Mouse (Mus musculus): ENCODE results near the gene Cacnb2.

Cacnb2 gene

GRCm38 (mm10) chr2:14873116-14873515 is 270.2 kb downstream of the Cacnb2 start:
- Histone ChIP-seq H3K4me3 (replicated peaks; ENCODE audit: low read length) (no peak overlapping the region), H3K27me3 (ENCODE audit: insufficient read depth, low read length) (no peaks in the 10 kb centered on the region; the same call in 1 of the 2 replicates), H3K9me3 (ENCODE audit: low read length) (no peaks in the 10 kb centered on the region), H3K36me3 (ENCODE audit: insufficient read depth, low read length) (no peaks in the 10 kb centered on the region), H3K4me1 (replicated peaks; ENCODE audit: low read depth, low read length) (peaks cover 12% of the 10 kb centered on the region)
- no peak for TF ChIP-seq POU5F1 (IDR thresholded peaks at IDR 0.05; ENCODE audit: borderline replicate concordance, low read length)
- TF ChIP-seq NANOG (IDR thresholded peaks at IDR 0.05; ENCODE audit: borderline replicate concordance, low read length): no peak
- no peak for TF ChIP-seq CTCF (conservative IDR thresholded peaks at IDR 0.05; ENCODE audit: low read length)

- Histone ChIP-seq H3K9me3 (ENCODE audit: low read length) (no peaks in the 10 kb centered on the region), H3K36me3 (ENCODE audit: insufficient read depth, low read length) (no peaks in the 10 kb centered on the region), H3K4me1 (replicated peaks; ENCODE audit: low read depth, low read length) (peaks cover 12% of the 10 kb centered on the region), H3K4me3 (replicated peaks; ENCODE audit: low read length) (no peak overlapping the region), H3K27me3 (ENCODE audit: insufficient read depth, low read length) (no peaks in the 10 kb centered on the region; the same call in 1 of the 2 replicates)
- TF ChIP-seq NANOG (IDR thresholded peaks at IDR 0.05; ENCODE audit: borderline replicate concordance, low read length) (no peak), CTCF (conservative IDR thresholded peaks at IDR 0.05; ENCODE audit: low read length) (no peak), POU5F1 (IDR thresholded peaks at IDR 0.05; ENCODE audit: borderline replicate concordance, low read length) (no peak)
These were observed 270.9 kb downstream of the Cacnb2 start for GRCm38 (mm10) chr2:14873701-14874181.

- Histone ChIP-seq H3K36me3 (ENCODE audit: insufficient read depth, low read length) (no peaks in the 10 kb centered on the region), H3K9me3 (ENCODE audit: low read length) (no peaks in the 10 kb centered on the region), H3K27me3 (ENCODE audit: insufficient read depth, low read length) (no peaks in the 10 kb centered on the region; the same call in 1 of the 2 replicates), H3K4me1 (replicated peaks; ENCODE audit: low read depth, low read length) (peaks cover 12% of the 10 kb centered on the region), H3K4me3 (replicated peaks; ENCODE audit: low read length) (no peak overlapping the region)
- TF ChIP-seq POU5F1 (IDR thresholded peaks at IDR 0.05; ENCODE audit: borderline replicate concordance, low read length) (no peak), CTCF (conservative IDR thresholded peaks at IDR 0.05; ENCODE audit: low read length) (no peak), NANOG (IDR thresholded peaks at IDR 0.05; ENCODE audit: borderline replicate concordance, low read length) (no peak)
These were observed 271.6 kb downstream of the Cacnb2 start for GRCm38 (mm10) chr2:14874281-14875037.

GRCm38 (mm10) chr2:14875121-14875520 is 272.2 kb downstream of the Cacnb2 start:
- Histone ChIP-seq H3K4me1 (replicated peaks; ENCODE audit: low read depth, low read length) (peaks cover 12% of the 10 kb centered on the region), H3K9me3 (ENCODE audit: low read length) (no peaks in the 10 kb centered on the region), H3K4me3 (replicated peaks; ENCODE audit: low read length) (no peak overlapping the region), H3K36me3 (ENCODE audit: insufficient read depth, low read length) (no peaks in the 10 kb centered on the region), H3K27me3 (ENCODE audit: insufficient read depth, low read length) (no peaks in the 10 kb centered on the region; the same call in 1 of the 2 replicates)
- TF ChIP-seq CTCF (conservative IDR thresholded peaks at IDR 0.05; ENCODE audit: low read length) (no peak), NANOG (IDR thresholded peaks at IDR 0.05; ENCODE audit: borderline replicate concordance, low read length) (no peak), POU5F1 (IDR thresholded peaks at IDR 0.05; ENCODE audit: borderline replicate concordance, low read length) (no peak)

- Histone ChIP-seq H3K9me3 (ENCODE audit: low read length) (no peaks in the 10 kb centered on the region), H3K4me3 (replicated peaks; ENCODE audit: low read length) (no peak overlapping the region), H3K27me3 (ENCODE audit: insufficient read depth, low read length) (no peaks in the 10 kb centered on the region; the same call in 1 of the 2 replicates), H3K4me1 (replicated peaks; ENCODE audit: low read depth, low read length) (peaks cover 12% of the 10 kb centered on the region), H3K36me3 (ENCODE audit: insufficient read depth, low read length) (no peaks in the 10 kb centered on the region)
- TF ChIP-seq POU5F1 (IDR thresholded peaks at IDR 0.05; ENCODE audit: borderline replicate concordance, low read length) (no peak), NANOG (IDR thresholded peaks at IDR 0.05; ENCODE audit: borderline replicate concordance, low read length) (no peak), CTCF (conservative IDR thresholded peaks at IDR 0.05; ENCODE audit: low read length) (no peak)
These were observed 272.7 kb downstream of the Cacnb2 start for GRCm38 (mm10) chr2:14875616-14876015.

- H3K4me3 ChIP-seq (replicated peaks; ENCODE audit: low read length): no peak overlapping the region
- H3K27me3 ChIP-seq (ENCODE audit: insufficient read depth, low read length): no peaks in the 10 kb centered on the region; the same call in 1 of the 2 replicates
- H3K36me3 ChIP-seq (ENCODE audit: insufficient read depth, low read length): no peaks in the 10 kb centered on the region
- no peaks in the 10 kb centered on the region for H3K9me3 ChIP-seq (ENCODE audit: low read length)
- TF ChIP-seq CTCF (conservative IDR thresholded peaks at IDR 0.05; ENCODE audit: low read length): no peak
- TF ChIP-seq POU5F1 (IDR thresholded peaks at IDR 0.05; ENCODE audit: borderline replicate concordance, low read length): no peak
- TF ChIP-seq NANOG (IDR thresholded peaks at IDR 0.05; ENCODE audit: borderline replicate concordance, low read length): no peak
- H3K4me1 ChIP-seq (replicated peaks; ENCODE audit: low read depth, low read length): peaks cover 9% of the 10 kb centered on the region
These were observed 276.1 kb downstream of the Cacnb2 start for GRCm38 (mm10) chr2:14878953-14879352.

GRCm38 (mm10) chr2:14883460-14883859 is 280.6 kb downstream of the Cacnb2 start:
- Histone ChIP-seq H3K36me3 (ENCODE audit: insufficient read depth, low read length) (no peaks in the 10 kb centered on the region), H3K9me3 (ENCODE audit: low read length) (no peaks in the 10 kb centered on the region), H3K4me3 (replicated peaks; ENCODE audit: low read length) (no peak overlapping the region), H3K27me3 (ENCODE audit: insufficient read depth, low read length) (no peaks in the 10 kb centered on the region), H3K4me1 (replicated peaks; ENCODE audit: low read depth, low read length) (no peaks in the 10 kb centered on the region)
- TF ChIP-seq CTCF (conservative IDR thresholded peaks at IDR 0.05; ENCODE audit: low read length) (no peak), NANOG (IDR thresholded peaks at IDR 0.05; ENCODE audit: borderline replicate concordance, low read length) (no peak), POU5F1 (IDR thresholded peaks at IDR 0.05; ENCODE audit: borderline replicate concordance, low read length) (no peak)

GRCm38 (mm10) chr2:14888406-14889195 is 285.7 kb downstream of the Cacnb2 start:
- TF ChIP-seq NANOG (IDR thresholded peaks at IDR 0.05; ENCODE audit: borderline replicate concordance, low read length) (no peak), POU5F1 (IDR thresholded peaks at IDR 0.05; ENCODE audit: borderline replicate concordance, low read length) (no peak), CTCF (conservative IDR thresholded peaks at IDR 0.05; ENCODE audit: low read length) (no peak)
- Histone ChIP-seq H3K9me3 (ENCODE audit: low read length) (no peaks in the 10 kb centered on the region), H3K36me3 (ENCODE audit: insufficient read depth, low read length) (no peaks in the 10 kb centered on the region)

More at GRCm38 (mm10) chr2:14888406-14889195, 285.7 kb downstream of the Cacnb2 start:
- Histone ChIP-seq H3K4me3 (replicated peaks; ENCODE audit: low read length) (no peak overlapping the region), H3K27me3 (ENCODE audit: insufficient read depth, low read length) (no peaks in the 10 kb centered on the region), H3K4me1 (replicated peaks; ENCODE audit: low read depth, low read length) (no peaks in the 10 kb centered on the region)

Measured in E14TG2a.4 (cell line).